Mouse (Mus musculus) urinary bladder, postnatal 25 days (tissue): ENCODE results near the gene Lyve1.

Source experiments
- DNase-seq: peaks from one replicate; pipeline ENCODE4 v3.0.0; 2022; ENCODE audit warnings: low spot score

Lyve1 gene

DNA sequence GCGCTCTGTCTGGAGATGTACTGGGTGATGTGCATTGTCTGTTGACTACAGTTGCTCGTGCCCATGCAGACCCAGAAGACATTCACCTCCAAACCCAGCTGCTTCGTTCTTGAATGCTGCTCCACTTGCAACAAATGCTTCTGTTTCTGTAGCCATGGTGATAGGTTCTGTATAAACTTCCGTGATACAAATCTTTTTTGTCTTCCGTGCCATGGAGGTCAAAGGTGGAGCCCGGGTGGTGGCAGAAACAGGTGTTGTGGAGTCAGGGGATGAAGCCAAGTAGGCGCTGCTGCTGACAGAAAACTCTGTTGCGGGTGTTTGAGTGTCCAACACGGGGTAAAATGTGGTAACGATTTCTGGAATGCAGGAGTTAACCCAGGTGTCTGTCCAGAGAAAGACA, 9.4 kb downstream of the Lyve1 start:
- DNase-seq = no peak

DNA sequence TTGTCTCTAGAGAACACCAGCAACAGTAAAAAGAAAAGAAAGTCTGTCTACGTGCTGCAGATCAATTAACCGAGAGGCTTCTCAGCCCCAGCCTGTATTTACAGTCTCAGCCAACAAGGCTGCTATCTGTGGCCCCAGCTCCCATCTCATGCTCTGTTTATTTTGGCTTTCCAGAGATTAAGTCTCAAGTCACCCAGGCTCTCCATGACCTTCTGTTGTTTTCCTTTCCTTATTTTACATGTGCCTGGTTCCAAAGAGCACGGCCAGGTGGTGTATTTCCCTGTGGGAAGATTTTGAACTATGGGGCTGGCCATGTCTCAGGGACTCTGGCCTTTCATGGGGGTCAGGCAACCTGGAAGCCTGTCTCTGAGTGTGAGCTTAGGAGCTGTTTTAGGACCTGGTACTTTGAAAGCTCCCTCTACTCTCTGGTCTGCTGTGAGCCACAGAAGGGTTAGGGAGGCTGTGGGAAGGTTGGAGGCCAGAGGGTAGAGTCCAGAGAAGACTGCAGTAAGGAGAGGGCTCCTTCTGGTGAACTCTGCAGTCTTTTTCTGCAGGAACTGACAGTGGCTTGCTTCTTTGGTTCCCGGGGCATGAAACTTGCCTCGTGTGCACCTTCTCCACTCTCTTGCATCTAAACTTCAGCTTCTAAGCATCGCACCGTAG, 11.4 kb downstream of the Lyve1 start:
- no peak for DNase-seq

DNA sequence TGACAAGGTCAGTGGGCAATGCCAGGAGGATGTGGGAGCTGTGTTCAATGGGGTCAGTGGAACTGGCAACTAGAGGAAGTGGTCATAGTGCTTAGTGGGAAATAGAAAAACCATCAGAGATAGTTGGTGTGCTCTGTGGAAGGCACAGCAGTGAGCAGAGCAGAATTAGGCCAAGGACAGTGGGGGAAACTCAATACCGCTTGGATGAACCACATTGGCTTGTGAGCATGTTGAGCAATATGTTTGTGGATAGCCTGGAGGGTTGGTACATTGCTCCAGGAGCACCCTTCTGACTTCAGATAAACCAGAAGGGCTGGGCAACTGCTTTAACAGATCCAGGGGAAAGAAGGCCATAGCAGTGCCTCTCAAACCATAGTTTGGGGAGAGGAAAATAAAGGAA, 14.7 kb downstream of the Lyve1 start:
- no peak for DNase-seq

DNA sequence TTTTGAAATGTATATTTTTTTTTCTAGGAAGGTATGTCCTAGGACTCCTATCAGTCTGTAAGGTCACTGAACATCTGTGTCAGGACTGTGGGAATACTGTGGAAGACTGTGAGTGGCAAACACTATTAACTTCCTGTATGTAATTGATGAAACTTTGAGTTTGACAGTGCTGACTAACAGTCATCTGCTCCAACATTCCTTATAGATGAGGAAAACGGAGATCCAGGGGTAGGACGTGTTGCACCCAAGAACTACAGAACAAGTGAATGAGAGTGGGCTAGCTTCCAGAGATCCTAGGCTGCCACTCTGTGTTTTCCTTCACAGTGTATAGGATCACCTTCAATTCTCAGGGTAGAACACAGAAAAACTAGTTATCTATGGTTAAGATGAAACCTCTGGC, 15.7 kb downstream of the Lyve1 start:
- no peak for DNase-seq

DNA sequence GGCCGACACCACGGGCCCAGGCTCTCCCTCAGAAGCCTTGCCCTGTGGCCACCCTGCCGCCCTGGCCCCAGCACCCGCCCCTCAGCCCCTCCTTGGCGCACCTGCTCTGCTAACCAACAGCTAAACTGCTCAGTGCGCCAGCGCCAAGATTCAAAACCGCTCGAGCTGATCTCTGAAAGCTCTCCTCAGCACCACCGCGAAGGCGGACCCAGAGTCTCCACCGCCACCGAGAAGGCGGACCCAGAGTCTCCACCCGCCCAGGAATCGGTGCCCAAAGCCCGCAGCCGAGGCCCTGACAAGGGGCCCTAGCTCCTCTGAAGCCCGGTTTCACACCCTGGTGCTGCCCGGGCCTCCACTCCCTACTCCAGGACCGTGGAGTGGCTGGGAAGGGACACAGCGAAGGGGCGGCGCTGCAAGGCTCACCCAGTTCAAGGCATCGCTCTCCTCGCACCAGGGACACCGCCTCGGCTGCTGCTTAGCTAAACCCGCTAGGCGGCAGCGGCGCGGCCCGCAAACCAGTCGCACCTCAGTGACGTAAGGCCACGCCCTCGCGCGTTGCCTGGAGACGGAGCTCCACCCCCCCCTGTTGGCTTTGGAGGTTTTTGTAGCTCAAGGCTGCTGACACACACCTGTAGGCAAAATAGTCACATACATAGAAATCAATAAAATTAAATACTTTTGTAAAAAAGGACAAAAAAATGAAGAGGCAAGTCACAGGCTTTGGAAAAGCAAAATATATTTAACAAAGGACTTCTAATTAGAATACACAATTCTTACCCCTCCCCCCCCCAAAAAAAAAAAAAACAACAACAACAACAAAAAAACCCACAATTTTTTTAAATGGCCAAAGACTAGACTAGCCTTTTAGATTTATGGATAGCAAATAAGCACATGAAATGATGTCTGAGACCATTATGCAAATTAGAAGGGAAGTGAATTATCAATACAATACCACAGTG, 18.8 kb downstream of the Lyve1 start, which contains the start of gene Rnf141:
Gene Rnf141, minus strand, starts transcription at position 542 of the 959 bp plus-strand sequence.
- DNase-seq = peak; percentile 91

DNA sequence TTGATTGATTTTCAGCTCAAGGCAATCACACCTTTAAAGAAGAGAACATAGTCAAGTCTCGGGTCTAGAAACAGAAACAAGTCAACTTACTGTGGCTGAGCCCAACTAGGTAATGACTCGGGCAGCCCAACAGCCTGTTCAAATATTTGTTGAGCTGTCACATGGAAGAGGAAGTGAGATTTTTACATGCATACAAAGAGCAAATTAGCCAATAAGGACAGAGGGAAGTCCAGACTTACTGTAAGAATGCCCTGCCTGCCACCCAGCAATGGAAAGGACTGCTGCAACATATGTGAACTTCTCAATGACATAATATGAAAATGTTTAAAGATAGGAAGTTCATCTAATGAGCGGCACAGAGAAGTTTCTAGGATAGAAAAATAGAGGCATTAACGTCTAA, 22.7 kb downstream of the Lyve1 start:
- DNase-seq = no peak

DNA sequence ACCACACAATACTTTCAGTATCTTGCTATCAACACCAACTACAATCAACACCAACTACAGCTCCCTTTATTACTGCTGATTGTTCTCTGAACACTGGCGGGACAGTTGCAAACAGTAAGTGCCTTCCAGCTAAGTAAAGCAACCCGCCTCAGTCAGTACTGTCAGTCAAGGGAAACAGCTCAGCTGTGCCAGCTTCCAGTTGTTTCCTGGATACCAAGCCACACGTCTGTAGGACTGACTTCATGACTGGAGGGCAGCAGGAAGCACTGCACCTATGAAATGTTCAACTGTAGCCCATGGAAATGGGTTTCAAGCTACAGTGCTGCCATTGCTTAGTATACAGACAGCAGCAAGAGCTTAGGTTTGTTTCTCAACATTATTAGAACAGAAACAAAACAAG, 28.5 kb downstream of the Lyve1 start:
- no peak for DNase-seq

DNA sequence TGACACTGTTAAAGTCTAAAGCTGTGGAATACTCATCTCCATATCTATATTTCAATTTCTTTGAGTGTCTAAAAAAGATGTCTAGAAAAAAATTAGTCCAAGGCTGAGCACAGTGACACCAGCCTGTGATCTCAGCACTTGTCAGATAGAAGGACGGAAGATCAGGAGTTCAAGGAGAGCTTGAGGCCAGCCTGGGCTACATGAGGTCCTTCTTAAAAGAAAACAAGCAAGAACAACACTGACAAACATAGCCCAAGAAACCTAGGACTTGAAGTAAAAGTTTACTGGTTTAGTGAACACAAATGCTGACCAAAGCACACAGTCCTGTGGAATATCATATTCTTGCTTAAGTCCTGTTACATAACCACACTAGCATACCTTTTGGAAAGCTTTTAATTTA, 29.0 kb downstream of the Lyve1 start:
- no peak for DNase-seq

DNA sequence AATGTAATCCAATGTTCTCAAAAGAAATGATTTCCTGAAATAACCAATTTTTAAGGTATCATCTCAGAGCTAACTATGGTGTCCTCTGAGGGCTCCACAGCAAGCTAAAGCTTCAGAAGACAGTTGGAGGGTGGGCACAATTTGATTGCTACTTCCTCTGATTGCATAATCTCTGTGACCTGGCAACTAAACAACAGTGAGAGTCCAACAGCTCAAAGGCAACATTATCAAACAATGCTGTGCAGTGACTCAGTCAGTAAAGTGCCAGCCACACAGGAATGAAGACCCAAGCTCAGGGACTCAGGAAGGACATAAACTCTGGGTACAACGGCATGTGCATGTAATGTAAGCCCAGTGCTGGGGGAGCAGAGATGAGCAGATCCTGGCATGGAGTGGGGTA, 30.0 kb downstream of the Lyve1 start:
- DNase-seq = no peak

DNA sequence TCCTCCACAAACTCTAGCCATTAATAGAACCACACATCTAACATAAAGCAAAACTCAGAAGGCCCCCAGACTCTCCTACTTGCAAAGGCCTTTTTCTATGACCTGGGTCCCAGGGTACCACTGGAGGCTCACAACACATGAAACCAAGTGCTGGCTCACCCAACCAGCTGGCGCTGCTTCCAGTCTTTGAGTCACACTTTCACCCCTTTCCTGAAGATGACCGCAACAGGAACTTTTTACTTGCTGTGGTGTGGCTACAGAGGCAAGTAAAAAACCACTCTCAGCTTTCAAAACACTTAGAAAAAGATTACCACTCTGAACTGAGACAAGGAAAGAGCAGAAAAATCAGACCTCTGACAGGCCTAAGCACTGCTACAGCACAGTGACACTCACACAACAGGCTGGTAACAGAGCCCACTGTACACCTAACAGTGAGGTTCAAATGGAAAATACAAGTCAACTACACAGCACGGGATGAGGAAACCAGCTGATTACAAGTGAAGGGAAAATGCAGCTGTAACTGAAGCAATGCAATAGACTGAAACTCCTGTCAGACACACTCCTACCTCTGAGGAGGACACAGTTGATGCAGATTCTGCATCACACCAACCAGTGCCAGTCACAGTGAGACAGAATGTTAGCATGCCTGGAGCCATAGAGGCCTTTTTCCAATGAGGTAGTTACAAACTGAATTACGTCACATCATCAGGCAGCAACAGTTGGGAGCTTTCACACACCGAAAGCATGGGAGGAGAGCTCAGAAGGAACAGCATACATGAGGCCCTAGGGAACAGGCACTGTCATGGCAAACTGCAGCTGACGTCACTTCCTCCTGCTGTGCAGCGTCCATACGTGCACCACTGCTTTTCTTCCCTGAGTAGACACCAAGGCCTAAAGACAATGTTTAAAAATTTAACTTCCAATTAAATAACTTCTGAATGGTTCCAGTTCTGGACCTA, 38.8 kb downstream of the Lyve1 start:
- DNase-seq = no peak

DNA sequence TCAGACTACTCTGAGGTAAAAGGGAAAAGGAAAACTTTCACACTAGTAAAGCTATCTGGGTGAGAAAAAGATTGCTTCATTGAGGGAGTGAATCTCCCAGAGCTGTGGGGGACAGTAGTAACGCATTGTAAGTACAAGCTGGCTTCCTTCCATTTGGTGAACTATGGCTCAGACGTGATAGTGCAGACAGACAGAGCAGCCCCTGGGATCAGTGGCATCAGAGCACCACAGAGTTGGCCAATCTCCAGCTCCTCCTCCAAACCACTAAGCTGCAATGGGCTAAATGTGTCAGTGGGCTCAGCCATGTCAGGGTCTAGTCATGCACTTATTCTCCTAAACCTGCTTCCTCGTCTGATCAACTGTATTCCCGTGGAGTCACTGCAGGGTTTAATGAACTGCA, 39.4 kb downstream of the Lyve1 start:
- DNase-seq = no peak

DNA sequence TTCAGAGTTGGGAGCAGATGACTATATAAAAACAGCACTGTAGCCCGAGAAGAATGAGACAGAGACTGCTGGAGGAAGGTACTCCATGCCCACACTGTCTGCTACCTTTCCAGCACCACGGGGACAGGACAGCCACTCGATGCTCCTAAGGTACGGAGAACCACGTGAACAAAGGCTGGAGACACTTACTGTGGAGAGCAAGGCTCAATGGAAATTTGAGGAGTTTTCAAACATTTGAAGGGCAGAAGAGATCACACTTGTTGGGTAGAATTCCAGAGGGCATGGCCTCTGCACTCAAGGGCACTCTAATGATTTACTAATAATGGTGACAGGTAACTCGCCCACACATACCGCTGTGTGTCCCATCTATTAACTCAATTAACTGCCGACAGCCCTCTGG, 40.0 kb downstream of the Lyve1 start:
- DNase-seq = no peak

DNA sequence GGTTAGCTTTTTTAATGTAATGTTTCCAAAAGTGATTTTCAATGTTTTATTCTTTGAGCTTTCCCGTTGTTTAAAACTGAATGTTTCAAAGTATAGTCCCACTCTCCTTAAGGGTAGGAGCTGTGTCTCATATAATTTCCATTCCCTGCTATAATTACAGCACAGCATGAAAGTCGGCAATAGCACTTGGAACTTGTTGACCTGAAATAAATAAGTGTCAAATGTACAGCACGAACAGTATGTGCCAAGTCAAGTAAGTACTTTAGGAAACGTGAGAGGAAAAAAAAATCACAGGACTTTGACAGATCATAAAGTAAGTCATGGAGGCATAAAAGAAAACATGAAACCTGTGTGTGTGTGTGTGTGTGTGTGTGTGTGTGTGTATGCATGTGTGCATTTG, 41.0 kb downstream of the Lyve1 start:
- DNase-seq = no peak

DNA sequence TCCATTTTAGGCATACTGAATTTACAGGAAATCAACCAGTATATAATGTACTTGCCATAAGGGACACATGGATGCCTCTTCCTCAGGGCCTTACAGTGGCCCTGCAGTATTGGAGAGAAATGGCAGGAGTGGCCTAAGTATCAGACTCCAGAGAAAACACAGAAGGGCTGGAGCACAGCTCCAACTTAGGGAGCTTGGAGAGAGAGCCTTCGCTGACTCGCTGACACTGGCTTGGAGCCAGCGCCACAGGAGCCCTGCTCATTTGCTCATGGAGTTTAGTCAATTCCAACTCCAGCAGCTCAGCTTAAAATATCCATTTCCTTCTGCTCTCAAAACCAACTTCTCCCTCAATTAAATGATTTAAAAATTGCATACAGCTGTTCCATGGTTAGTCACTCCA, 41.4 kb downstream of the Lyve1 start:
- DNase-seq = no peak

DNA sequence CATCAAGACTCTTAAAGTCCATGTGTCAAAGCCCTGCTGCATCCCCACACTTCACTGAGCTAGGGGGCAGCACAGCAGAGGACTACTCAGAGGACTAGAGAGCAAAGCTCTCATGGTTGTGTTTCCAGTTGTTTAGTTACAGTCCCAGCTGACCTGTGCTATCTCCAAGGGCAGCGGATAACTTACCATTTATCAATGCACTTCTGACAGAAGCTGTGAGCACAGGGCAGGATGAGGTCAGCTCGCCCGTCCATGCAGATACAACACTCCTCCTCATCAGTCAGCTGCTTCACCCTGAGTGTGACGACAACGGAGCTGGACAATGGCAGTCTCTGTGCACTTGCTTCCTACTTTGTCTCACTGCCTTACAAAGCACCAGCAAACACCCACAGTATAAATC, 42.0 kb downstream of the Lyve1 start:
- DNase-seq = no peak

DNA sequence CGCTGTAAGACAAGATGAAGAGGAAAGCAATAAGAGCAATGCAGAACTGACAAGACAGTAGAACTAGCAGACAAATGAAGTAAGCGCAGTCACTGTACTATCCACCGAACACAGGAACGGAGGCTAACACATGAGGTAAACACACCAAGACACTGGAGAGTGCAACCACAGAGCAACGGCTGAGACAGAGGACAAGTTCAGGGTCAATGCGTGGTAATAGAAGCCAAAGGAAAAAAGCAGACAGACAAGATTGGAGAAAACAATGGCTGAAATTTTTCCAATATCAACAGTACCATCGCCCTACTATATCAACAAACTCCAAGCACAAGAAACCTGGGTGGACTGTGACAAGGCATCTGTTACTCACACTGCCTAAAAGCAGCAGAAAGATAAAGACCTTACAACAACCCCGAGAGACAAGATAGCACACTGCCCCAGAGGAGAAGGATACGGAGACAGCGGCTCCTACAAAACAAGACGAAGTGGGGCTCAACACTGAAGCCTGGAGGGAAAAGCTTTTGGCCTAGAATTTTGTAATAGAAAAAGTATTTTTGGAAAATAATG, 44.2 kb downstream of the Lyve1 start:
- DNase-seq = no peak

DNA sequence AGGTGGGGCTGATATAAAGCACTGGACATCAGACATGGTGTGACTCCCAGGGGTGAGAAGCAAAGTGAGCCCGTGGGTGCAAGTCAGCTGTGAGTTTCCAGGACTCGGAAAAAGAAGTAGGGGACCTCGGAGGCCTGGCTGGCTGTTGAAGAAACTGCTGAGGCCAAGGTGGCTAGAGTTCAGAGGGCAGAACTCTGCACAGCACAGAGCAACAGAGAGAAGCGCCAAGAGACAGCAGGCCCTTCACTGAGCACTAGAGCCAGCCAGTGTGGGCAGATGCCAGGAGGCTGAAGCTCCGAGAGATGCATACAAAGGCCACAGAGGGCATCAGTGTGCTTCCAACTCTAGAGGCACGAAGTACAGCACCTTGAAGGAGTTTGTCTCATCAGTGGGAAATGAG, 44.8 kb downstream of the Lyve1 start:
- no peak for DNase-seq

DNA sequence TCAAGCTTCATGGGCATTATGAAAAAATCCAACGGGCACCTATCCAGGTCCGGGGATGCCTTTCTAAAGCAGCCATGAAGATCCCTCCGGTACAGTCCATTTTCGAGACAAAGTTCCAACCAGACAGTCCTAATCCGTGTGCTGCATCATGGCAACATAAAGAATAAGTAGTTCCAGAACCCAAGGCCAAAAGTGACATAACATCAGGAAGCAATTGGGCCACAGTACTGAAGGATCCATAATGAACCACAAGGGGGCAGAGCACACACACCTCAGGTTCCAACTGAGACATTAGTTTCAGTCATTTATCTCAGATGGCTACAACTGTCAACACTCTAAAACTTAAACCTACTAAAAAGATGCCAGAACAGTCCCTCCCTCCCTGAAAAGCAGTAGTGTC, 47.0 kb downstream of the Lyve1 start:
- DNase-seq = no peak

DNA sequence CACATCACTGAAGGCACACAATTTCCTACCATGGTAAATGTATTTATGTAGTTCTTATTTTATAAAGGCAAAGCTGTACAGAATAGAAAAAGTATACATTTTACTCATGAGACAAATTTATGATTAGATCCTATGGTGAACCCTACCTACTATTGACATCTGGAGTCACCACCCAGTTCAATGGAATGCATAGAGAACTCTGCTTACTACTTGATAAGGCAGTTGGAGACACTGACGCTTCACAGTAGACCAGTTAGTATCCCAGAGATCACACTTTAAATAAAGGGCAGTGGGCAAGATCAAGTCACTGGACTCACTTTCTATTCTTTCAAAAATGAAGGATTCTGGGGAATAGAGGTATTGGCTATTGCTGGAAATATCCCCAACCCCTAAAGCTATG, 49.1 kb downstream of the Lyve1 start:
- DNase-seq = no peak

DNA sequence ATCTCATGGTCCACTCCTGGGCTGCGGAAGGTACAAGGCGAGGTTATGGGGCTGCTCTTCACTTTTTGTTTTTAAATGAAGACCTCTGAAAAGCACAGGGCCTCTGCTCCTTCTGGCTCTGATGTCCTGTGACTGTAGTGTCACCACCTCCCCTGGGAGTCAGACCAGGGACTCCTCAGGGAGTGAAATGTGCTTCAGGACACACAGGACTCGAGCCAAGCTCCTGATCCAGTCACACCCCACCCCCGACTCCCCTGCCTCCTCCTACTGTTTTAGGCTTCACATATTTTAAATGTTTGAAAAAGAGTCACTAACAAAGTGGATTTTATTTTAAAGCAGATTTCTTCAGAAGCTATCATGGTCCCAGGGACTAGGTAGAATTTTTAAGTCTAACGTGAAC, 51.5 kb downstream of the Lyve1 start:
- no peak for DNase-seq

DNA sequence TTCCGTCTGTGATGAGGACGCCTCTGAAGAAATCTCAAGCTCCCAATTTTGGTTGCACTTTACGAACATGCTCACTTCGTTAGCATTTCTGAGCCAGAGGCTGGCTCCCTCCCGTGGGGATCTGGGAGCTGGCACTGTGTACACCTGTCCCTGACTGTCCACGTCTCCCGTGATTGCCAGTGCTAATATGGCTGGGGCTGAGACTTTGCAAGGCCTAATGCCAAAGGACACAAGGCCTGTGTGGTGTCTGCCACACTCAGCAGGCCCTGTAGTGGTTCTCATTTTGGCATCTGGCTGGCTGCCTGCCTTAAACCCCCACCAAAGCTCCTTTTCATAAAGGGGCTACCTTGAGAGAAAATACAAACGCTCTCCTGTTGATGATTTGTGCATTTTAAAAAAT, 52.0 kb downstream of the Lyve1 start:
- no peak for DNase-seq
